Mouse (Mus musculus) liver, adult 10 weeks (tissue): ENCODE measurements around the gene Lancl1. TPM values are rescaled to one million over a fixed set of nuclear protein-coding genes. Genes with fewer than 3 reads are reported as not detected.

ENCODE experiments used
- polyA plus RNA-seq: library from polyadenylated mRNA; stranded (reverse); fragments of 350-450 nt; fragmentation: Illumina TruSeq; extraction: RNeasy Lipid Tissue Mini Kit (QIAGEN cat#74804); gene quantifications from one replicate; pipeline ENCODE4 v1.2.3, GENCODE M21; 2014; ENCODE audit warnings: low read depth, low replicate concordance

Gene Lancl1
- 14.4 TPM for polyA plus RNA-seq

DNA sequence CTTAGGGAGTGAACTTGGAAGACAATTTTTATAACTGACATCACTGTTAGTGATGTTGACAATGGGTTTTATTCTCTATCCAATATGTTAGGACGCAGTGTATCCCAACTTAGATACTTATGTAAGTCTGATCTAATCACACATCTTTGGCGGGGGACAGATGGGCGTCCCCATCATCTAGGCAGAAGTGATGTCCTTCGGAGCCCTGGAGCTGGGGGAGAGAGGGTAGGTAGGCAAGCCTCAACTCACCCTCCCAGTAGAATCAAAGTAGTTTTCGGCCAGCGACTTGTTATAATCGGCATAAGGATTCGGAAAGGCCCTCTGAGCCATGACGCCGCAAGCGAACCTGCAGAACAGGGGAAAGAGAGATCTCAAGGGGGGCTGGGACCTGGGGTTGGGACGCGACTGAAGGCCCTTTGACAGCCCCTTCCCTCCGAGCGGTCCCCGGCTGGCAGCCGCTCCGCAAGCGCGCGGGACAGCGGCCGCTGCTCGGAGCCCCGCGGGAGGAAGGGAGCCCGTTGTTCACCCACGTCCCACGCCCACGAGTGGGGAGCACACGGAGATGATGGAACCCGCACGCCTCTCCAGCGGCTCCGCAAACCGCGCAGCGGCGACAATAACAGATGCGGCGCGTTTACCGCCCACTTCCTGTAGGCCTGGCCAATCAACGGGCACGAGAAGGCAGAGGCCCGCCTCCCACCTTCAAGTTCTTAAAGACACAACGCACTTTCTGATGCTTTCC, at the start of gene Lancl1:
Lancl1 (minus strand) TSS at position 627 of the 742 bp plus-strand sequence.

Other genes with a start within 250 kb of the Lancl1 start
- gene Kansl1l, start 221.3 kb downstream of the Lancl1 start, polyA plus RNA-seq: 21.1 TPM
- 328 TPM for gene Acadl, start 175.6 kb downstream of the Lancl1 start, polyA plus RNA-seq
- gene Myl1, start 93.5 kb downstream of the Lancl1 start, polyA plus RNA-seq: not detected
- gene Cps1, start 84.2 kb upstream of the Lancl1 start, polyA plus RNA-seq: 1,998 TPM